Mouse (Mus musculus) G1E (cell line): Measurements from ENCODE around the gene Zfp362. TPM values are rescaled to one million over a fixed set of nuclear protein-coding genes. Genes with fewer than 3 reads are reported as not detected.

Experiments
- ATAC-seq: 2 replicates; pipeline ENCODE4 v1.8.0; 2016; ENCODE audit warnings: mild to moderate bottlenecking; ENCODE audit not compliant: insufficient number of reproducible peaks, poor library complexity, low FRiP score, severe bottlenecking; ENCODE audit errors: extremely low read depth
- DNase-seq: peaks from one replicate; pipeline ENCODE4 v3.0.0; 2012; ENCODE audit warnings: low spot score
- H3K27me3 ChIP-seq: 2 replicates; pipeline ENCODE4 v1.6.1; 2012; ENCODE audit warnings: mild to moderate bottlenecking, low read length, inconsistent platforms; ENCODE audit not compliant: insufficient read depth
- H3K36me3 ChIP-seq: replicated peaks from 2 replicates; pipeline ENCODE3; 2012; ENCODE audit warnings: mild to moderate bottlenecking, inconsistent platforms
- H3K4me1 ChIP-seq: 2 replicates; pipeline ENCODE4 v1.6.1; 2012; ENCODE audit warnings: low read depth, low read length, inconsistent platforms, mixed read lengths; ENCODE audit not compliant: insufficient read depth
- H3K4me3 ChIP-seq: 2 replicates; pipeline ENCODE4 v1.5.1; 2012; ENCODE audit warnings: low read depth, mild to moderate bottlenecking, inconsistent platforms, low read length, moderate library complexity, mixed read lengths
- H3K9me3 ChIP-seq: replicated peaks from 2 replicates; pipeline ENCODE4 v1.6.1; 2012; ENCODE audit warnings: inconsistent platforms
- CTCF ChIP-seq: IDR thresholded peaks from 2 replicates; pipeline ENCODE4 v1.5.1; 2012; ENCODE audit warnings: low read depth, low read length, inconsistent platforms, mixed read lengths
- GATA1 ChIP-seq: IDR thresholded peaks from 2 replicates; pipeline ENCODE4 v1.6.1; 2012; ENCODE audit warnings: borderline replicate concordance, low read length, inconsistent platforms, mixed read lengths
- GATA2 ChIP-seq: IDR thresholded peaks from 2 replicates; pipeline ENCODE4 v1.6.1; 2012; ENCODE audit warnings: low read depth, low read length, inconsistent platforms, borderline replicate concordance
- POLR2AphosphoS5 ChIP-seq: IDR thresholded peaks from 2 replicates; pipeline ENCODE4 v1.6.1; 2012; ENCODE audit warnings: low read depth, low read length, inconsistent platforms; ENCODE audit not compliant: insufficient replicate concordance
- TAL1 ChIP-seq: conservative IDR thresholded peaks from 2 replicates; pipeline ENCODE4 v1.6.1; 2012; ENCODE audit warnings: low read depth, low read length, inconsistent platforms, mixed read lengths
- polyA plus RNA-seq: library from polyadenylated mRNA; stranded (reverse); fragments of >175 nt; gene quantifications from 2 replicates; pipeline ENCODE4 v1.2.3, GENCODE M21; 2012
- total RNA-seq, 2 experiments: library from RNA; stranded (forward) in 1 of 2; stranded (reverse) in 1 of 2; fragments of 200-1000 nt in 1 of 2; fragments of >200 nt in 1 of 2; fragmentation: Nextera tagmentation in 1 of 2; gene quantifications; 2 replicates each; pipeline ENCODE4 v1.2.3; 2014 to 2017

The Zfp362 gene
- total and polyA plus RNA-seq, 3 experiments: 2.2 to 73.8 (median 26.6) TPM

GRCm38 (mm10) chr4:128789646-128790045 lies 16.2 kb downstream of the Zfp362 start:
- DNase-seq (no peak), ATAC-seq (no peak)
- Histone ChIP-seq H3K9me3 (no peaks in the 10 kb centered on the region), H3K4me1 (no peaks in the 10 kb centered on the region), H3K36me3 (peaks cover 90% of the 10 kb centered on the region), H3K27me3 (no peaks in the 10 kb centered on the region), H3K4me3 (no peak overlapping the region)
- TF ChIP-seq POLR2AphosphoS5 (no peak), CTCF (no peak), GATA1 (no peak), TAL1 (no peak), GATA2 (no peak)

- TF ChIP-seq GATA1 (no peak), TAL1 (no peak), POLR2AphosphoS5 (no peak), CTCF (no peak), GATA2 (no peak)
- DNase-seq: no peak
- H3K27me3 ChIP-seq: no peaks in the 10 kb centered on the region
- no peaks in the 10 kb centered on the region for H3K4me1 ChIP-seq
- peaks cover 84% of the 10 kb centered on the region for H3K36me3 ChIP-seq
- no peak for ATAC-seq
- no peaks in the 10 kb centered on the region for H3K9me3 ChIP-seq
- H3K4me3 ChIP-seq: no peak overlapping the region
These were observed 17.7 kb downstream of the Zfp362 start for GRCm38 (mm10) chr4:128788108-128788507.

- no peak for TF ChIP-seq GATA2
- no peak for TF ChIP-seq CTCF
- TF ChIP-seq GATA1: no peak
- no peak for TF ChIP-seq TAL1
- TF ChIP-seq POLR2AphosphoS5: no peak
- Histone ChIP-seq H3K36me3 (peaks cover 84% of the 10 kb centered on the region), H3K4me1 (no peaks in the 10 kb centered on the region), H3K27me3 (no peaks in the 10 kb centered on the region), H3K4me3 (no peak overlapping the region), H3K9me3 (no peaks in the 10 kb centered on the region)
- ATAC-seq (no peak), DNase-seq (no peak)
These were observed 18.6 kb downstream of the Zfp362 start for GRCm38 (mm10) chr4:128787023-128787939.

DNA sequence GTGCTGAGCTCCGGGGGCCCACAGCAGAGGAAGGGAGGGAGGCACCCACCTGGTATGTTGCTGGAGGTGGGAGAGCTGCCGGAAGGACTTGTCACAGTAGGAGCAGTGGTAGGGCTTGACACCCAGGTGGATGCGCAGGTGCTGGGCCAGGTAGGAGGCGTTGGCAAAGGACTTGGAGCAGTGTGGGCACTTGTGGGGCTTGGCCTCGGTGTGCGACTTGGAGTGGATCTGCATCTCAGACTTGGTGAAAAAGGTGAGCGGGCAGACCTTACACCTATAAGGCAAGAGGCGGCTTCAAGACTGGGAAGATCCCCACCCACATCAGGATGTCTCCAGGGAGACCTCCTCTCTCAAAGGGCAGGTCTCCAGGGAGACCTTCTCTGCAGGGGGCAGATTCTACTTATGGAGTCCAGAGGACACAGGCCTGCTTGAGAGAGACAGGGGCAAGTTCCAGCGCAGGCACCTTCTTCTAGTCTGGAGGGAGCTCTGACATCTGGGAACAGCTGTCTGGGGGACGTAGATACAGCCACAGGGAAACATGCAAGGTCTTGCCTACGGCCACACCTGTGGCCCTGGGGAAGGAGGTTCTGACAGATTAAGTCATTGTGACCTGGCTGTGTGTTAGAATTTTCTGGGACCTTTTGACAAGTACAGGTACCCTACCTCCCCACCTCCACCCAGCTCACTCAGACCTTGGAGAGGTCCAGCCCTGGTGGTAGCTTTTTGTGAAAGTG lies 19.8 kb downstream of the Zfp362 start:
- Histone ChIP-seq H3K27me3 (no peaks in the 10 kb centered on the region), H3K4me1 (no peaks in the 10 kb centered on the region), H3K4me3 (no peak overlapping the region), H3K36me3 (peaks cover 84% of the 10 kb centered on the region), H3K9me3 (no peaks in the 10 kb centered on the region)
- DNase-seq (no peak), ATAC-seq (no peak)
- no peak for TF ChIP-seq GATA1
- no peak for TF ChIP-seq POLR2AphosphoS5
- TF ChIP-seq TAL1: no peak
- no peak for TF ChIP-seq GATA2
- no peak for TF ChIP-seq CTCF

DNA sequence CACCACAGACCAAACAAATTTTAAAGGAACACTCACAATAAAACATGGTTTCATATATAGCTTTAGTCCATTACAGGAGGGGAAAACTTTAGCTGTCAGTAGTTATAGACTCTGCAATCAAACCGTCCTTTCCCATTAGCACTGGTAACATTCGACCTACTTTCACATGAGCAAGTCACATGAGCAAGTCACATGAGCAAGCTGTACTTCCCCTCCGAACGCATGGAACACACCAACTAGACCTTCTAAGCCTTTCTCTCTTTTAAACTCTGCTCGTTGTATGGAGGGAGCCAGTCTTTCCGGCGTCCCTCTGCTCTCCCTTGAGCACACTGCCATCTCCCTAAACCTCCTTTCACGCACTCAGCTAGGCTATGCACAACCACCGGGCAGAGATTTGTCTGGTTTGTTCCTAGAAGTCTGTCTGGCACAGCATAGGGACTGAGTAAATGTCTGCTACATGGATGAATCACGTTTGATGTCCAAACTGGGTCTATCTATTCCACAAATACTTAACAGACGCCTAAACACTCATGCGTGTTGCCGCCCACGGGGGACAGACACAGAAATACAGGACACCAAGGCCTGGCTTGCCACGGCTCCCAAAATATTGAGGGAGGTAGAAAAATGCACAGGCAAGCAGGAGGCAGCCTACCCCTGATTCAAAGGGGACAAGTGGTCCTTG lies 20.8 kb downstream of the Zfp362 start:
- TF ChIP-seq CTCF: no peak
- no peak for TF ChIP-seq TAL1
- no peak for TF ChIP-seq GATA2
- TF ChIP-seq GATA1: no peak
- no peak for TF ChIP-seq POLR2AphosphoS5
- H3K27me3 ChIP-seq: no peaks in the 10 kb centered on the region
- DNase-seq (no peak), ATAC-seq (no peak)
- no peak overlapping the region for H3K4me3 ChIP-seq
- H3K4me1 ChIP-seq: no peaks in the 10 kb centered on the region
- peaks cover 81% of the 10 kb centered on the region for H3K36me3 ChIP-seq
- no peaks in the 10 kb centered on the region for H3K9me3 ChIP-seq

DNA sequence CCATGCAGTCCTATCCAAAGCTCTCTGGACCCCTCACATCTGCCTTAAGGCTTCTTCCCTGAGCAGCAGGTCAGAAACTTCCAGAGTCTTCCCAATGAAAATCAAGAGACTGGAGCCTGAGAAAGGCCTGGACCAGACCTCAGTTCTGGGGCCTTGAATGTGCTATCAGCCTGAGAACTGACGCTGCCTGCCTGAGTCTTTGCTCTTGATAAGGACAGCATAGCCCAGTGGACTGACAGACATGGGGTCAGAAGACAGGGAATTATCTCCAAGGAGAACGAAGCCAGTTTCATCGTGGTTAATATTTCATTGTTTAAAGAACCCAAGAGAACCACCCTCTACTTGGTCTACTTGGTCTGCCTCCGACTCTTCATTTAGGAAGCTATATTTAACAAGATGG lies 23.2 kb downstream of the Zfp362 start:
- Histone ChIP-seq H3K9me3 (no peaks in the 10 kb centered on the region), H3K4me1 (no peaks in the 10 kb centered on the region), H3K4me3 (no peak overlapping the region), H3K27me3 (0 out of 2 replicates have a peak, but pooled peaks cover 3% of the 10 kb centered on the region), H3K36me3 (peaks cover 85% of the 10 kb centered on the region)
- ATAC-seq: no peak
- DNase-seq: no peak
- TF ChIP-seq GATA2 (no peak), POLR2AphosphoS5 (no peak), TAL1 (no peak), GATA1 (no peak), CTCF (no peak)
